Mouse (Mus musculus): Measurements from ENCODE around the gene Snrk.

GRCm38 (mm10) chr9:122146124-122146870 lies 29.2 kb downstream of the Snrk start:
- TF ChIP-seq CTCF (IDR thresholded peaks at IDR 0.05; ENCODE audit: low read depth) (no peak), EP300 (optimal IDR thresholded peaks at IDR 0.05) (no peak)

All from stomach, postnatal 0 days (tissue).